Mouse (Mus musculus): ENCODE measurements at regions not wholly inside any gene's neighbourhood (a gene's known extent, or its start where the extent isn't known, plus 50 kb on each side); places are given as distances from the start of the nearest gene placed in this dataset.

- DNase-seq (ENCODE audit: low spot score in 2 of 2), result no peak
Measured at GRCm38 (mm10) chr1:73727781-73728180, 396.5 kb downstream of the Tns1 start.

- DNase-seq (ENCODE audit: low spot score in 2 of 2), result no peak
Measured at GRCm38 (mm10) chr1:73726658-73727057, 397.6 kb downstream of the Tns1 start.

DNA sequence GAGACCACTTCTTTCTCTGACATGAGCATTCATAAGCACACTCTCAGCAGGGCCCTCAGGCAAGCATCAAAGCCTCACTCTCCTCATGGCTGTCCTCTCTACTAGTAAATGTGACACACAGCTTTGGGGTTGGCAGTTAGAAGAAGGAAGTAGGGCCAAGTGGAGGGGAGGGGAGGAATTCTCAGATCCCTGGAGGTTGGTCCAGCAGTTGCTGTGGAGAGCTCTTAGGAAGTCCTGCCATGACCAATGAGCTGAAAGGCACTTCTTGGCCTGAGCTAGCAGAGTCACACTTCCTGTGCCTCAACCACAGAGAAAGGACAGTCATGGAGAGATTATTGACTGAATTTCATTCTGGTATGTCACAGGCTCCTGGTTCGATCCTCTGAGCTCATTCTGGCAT lies 398.8 kb downstream of the Tns1 start:
- DNase-seq (ENCODE audit: low spot score in 2 of 2), result no peak

DNA sequence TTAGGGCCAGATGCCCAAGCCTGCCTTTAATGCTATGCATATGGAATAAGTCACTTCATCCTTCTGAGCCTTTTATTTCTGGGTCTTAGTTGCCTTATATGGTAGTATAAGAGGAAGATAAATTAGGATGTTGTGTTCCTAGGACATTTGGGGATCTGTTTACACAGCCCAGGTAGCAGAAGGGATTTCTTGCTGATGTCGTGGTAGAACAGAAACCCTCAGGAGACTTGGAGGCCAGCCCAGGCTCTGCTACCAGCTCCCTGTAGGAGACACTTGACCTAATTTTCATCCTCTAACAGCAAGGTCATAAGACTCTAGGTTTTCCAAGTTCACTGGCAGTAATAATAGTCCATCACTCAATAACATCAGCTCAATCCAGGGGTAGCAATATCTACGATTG lies 399.7 kb downstream of the Tns1 start:
- no peak for DNase-seq (ENCODE audit: low spot score in 2 of 2)

DNA sequence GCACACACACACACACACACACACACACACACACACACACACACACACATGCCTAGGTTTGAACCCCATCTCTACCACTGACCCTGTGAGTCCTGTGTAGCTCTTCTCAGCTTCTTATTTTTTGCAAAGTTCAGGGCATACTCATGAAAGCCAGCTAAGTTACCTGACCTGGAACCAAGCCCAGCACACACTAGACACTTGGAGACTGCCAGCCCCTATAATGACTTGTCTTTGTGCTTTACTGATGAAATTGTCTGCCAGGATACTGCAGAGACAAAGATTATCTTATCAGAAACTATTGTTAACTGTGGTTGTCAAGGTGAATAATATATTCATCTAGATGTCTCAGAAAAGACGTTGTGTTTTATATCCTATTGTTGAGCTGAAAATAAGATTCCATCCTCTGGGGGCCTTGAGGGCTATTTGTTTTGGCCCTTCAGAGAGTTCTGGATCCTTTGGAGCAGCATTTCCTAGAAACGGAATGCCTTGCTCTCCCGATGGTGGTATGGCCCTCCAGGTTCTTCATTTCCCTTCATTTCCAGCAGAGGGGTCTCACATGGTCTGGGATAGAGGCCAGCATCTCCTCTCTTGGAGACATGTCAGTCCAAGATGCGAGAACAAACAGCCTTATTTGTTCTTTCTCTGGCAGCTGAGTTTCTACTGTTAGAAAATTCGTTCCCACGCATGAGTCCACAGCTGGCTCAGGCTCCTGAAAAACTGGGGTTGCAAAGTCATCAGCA lies 402.6 kb downstream of the Tns1 start:
- DNase-seq (ENCODE audit: low spot score in 2 of 2), result no peak

DNA sequence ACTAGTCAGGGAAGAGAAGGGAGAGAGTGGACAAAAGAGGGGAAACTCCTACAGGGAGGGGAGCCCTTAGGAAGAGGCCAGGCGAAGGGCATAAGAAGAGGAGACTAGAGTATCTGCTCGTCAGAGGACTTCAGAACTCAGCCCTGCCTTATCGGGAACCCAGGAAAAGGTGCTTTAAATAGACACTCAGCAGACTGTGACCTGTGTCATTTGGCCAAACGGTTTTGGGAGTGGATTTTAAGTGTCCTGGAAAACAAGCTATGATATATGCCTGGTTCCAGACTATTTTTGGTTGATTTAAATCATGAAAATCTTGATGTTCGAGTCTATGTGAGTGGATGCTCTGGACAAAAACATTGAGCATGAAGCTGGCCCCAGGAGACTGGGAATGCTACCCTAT lies 405.8 kb downstream of the Tns1 start:
- DNase-seq (ENCODE audit: low spot score in 2 of 2), result no peak

DNA sequence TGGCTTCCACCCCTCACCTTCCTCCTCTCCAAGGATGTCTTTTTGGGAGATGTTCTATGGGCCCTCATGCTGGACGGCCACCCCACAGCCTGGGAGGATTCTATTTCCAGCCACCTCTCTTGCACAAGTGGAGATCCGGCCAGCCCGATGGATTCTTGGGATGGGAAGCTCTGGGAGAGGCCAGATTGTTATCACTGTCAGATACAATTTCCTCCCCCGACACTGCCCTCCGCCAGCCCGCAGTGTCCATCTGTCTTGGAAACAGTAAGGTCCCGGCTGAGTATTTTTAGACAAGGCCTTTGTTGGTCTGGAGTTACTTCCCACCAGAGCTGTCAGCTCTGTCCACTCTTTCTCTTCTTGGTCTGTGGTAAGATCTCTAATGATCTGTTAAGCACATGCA lies 406.8 kb downstream of the Tns1 start:
- DNase-seq (ENCODE audit: low spot score in 2 of 2), result no peak

DNA sequence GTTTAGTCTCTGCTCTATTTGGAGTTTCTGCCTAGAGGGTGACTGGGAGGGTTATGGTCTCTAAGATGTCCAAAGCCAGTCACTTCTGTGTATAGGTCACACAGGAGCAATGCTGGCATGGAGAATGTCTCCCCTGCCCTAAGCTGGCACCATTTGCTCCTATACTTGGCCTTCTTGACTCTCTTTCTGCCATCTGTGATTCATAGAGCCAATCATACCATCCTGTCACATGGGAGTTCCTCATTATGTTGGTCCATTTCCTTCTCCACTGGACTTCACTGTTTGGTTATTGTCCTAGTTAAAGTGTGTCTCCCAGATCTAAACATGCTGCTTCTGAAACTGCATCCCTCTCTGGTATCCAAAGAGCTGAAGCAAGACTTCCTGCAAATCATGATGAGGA lies 407.3 kb downstream of the Tns1 start:
- DNase-seq (ENCODE audit: low spot score in 2 of 2), result no peak

DNA sequence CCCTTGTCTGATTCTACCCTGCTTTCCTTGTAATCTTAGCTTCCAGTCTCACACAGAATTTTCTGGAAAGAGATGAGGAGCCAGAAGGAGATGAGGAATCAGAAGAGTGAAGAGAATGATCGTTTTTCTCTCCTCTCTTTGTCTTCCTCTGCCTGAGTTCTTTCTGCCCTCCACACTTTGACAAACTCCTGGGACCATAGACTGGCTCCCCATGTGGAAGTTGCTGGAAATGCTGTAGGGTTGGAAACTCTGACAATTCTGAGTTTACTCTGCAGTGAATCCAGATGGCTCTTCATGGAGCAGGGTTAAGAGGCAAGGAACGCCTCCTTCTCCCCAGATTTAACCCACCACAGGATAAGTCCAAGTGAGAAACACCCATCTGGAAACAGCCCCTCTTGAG lies 408.7 kb downstream of the Tns1 start:
- DNase-seq (ENCODE audit: low spot score in 2 of 2), result no peak

- DNase-seq (ENCODE audit: low spot score in 2 of 2), result no peak
Measured at GRCm38 (mm10) chr1:73702428-73702842, 421.8 kb downstream of the Tns1 start.

GRCm38 (mm10) chr1:73693537-73693936 lies 430.7 kb downstream of the Tns1 start:
- DNase-seq (ENCODE audit: low spot score in 2 of 2), result no peak

- no peak for DNase-seq (ENCODE audit: low spot score in 2 of 2)
Measured at GRCm38 (mm10) chr1:73685734-73686133, 438.5 kb downstream of the Tns1 start.

- no peak for DNase-seq (ENCODE audit: low spot score in 2 of 2)
Measured at GRCm38 (mm10) chr1:73685066-73685465, 439.2 kb downstream of the Tns1 start.

DNA sequence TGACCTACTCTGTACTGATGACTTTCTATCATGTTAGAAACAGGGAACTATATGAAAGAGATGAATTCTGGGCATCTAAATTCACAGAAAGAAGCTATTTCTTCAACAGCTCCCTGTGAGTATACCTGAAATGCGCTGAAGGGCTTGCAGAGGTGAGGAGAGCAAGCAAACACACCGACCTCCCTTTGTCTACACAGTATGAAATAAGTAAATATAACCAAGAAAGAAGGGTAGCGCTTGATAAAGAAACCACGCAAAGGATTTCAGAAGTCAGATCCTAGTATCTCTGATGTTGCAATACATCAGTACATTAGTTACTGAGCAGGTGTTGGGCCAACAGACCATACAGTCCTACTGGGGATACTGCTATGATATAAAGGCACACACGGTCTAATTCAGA lies 440.1 kb downstream of the Tns1 start:
- DNase-seq (ENCODE audit: low spot score in 2 of 2), result no peak

- DNase-seq (ENCODE audit: low spot score in 2 of 2), result no peak
Measured at GRCm38 (mm10) chr1:73683132-73683888, 440.9 kb downstream of the Tns1 start.

DNA sequence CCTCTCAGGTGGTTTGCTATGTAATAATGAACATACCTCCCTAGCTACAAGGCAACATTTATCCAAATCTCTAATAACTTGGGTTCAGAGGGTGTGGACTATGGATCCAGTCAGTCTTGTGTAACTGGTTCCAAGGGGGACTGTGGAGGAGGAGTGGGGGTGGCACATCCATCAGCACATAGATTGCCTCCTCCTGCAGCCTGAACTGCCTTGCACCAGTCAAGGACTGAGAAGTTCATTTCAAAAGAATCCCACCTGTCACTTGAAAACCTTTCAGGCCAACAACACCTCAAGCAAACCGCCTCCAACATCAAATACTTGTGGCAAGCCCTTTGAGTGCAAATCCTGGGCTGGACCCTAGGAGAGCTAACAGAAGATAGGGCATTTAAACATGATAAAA lies 442.6 kb downstream of the Tns1 start:
- no peak for DNase-seq (ENCODE audit: low spot score in 2 of 2)

DNA sequence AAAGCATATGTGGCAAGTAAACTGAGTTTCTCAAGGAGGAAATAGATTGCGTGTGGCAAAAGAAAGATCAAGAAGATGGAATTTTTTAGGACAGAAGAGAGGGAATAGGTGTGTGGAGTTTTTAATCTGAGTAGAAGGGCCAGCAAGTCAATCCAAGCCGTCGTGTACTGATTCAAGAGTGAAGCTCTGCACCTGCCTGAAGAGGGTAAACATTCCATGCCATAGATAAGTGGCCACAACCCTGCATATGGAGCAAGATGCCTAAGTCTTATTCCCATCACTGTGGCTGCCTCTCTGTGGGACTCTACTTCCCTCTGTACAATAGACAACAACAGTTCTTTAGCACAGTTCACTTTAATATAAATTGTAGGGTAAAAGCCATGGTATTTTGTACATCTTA lies 443.4 kb downstream of the Tns1 start:
- no peak for DNase-seq (ENCODE audit: low spot score in 2 of 2)

DNA sequence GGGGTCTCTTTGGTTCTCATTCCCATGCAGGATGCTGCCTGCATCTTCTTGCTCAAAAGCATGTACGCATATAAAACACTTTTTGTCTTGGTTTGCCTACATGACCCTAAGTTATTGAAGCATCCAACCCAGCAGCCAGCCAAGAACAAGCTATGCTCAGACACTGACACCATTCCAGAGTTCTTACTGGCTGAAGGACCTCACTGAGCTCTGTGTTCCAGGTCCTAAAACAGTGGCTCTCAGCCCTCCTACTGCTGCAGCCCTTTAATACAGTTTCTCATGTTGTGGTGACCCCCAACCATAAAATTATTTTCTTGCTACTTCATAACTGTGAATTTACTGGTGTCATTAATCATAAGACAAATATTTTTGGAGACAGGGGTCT lies 450.4 kb downstream of the Tns1 start:
- no peak for DNase-seq (ENCODE audit: low spot score in 2 of 2)

DNA sequence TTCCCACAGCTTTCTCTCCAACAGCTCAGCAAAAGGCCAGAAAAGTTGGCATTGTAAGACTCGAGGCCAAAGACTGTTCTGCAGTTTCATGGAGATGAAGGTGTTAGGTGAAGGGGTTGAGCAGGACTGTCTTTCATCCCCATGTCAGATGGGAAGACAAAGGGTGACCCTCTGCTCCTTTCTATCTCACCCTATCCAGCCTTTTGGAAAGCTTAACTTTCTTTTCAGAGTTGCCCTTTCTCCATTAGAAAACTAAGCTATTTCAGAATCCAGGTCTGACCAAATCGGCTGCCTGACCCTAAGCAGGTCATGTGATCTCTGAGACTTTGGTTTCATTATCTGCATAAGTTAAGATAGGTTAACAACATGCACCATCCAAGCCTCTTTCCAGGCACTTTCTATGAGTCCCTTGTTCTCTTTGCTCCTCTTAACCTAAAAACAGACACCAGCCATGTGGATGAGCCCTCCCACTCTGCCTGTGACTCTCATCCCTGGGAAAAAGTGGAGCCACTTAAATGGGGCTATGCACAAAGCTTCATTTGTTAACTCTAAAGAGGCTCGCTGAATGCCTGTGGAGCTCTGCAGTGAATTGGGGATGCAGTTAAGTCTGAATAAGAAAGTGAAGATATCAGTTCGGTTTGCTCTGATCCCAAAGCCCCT lies 450.9 kb downstream of the Tns1 start:
- DNase-seq (ENCODE audit: low spot score in 2 of 2), result no peak

DNA sequence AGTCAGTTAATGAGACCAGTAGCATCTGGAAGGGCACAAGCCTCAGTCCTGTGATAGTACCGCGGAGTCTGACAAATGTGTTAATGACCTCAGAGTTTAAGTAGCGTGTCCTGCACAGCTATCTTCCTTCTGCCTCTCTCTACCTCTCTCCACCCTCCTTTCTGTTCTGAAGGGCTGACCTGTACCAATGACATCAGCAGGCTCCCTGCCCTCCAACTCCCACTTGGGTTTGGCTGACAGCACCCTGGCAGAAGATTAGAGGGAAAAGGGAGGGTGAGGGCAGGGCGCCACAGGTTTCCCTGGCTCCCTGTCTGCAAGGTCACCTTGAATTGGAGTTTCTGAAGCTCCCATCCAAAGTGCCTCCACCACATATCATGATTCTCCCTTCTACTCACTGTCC lies 452.0 kb downstream of the Tns1 start:
- no peak for DNase-seq (ENCODE audit: low spot score in 2 of 2)

DNA sequence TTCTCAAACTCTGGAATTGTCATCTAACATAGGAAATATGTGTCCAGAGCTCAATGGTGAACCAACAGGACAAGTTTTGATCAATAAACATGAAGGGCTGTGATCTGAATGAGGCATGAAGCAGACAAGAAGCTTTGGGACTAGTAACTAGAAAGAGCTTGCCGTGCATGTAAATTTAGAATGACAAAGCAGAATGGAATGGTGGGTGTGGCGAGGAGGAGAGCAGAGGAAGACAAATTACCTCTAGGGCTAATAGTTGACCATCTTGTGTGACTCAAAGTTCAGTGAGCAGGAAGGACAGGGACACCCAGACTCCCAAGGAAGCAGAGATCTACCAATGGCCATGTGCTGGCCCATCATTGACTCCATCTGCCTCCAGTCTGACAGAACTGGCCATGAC lies 455.6 kb downstream of the Tns1 start:
- DNase-seq (ENCODE audit: low spot score in 2 of 2), result no peak

GRCm38 (mm10) chr1:73663546-73663945 lies 460.7 kb downstream of the Tns1 start:
- no peak for DNase-seq (ENCODE audit: low spot score in 2 of 2)

- no peak for DNase-seq (ENCODE audit: low spot score in 2 of 2)
Measured at GRCm38 (mm10) chr1:73645011-73645410, 479.2 kb downstream of the Tns1 start.

Data from frontal cortex, postnatal 36 days (tissue).